Mouse (Mus musculus) limb, embryonic 10.5 days (tissue): Measurements from ENCODE around the gene Gsta1. TPM values are rescaled to one million over a fixed set of nuclear protein-coding genes. Genes with fewer than 3 reads are reported as not detected.
A peak's percentile ranks its signal among the peaks of the same experiment; 100 is the strongest.
"Not testable (repeated sequence)": the region's sequence is repeated elsewhere in the genome, so short reads cannot be mapped to it uniquely, and the experiment has no call there.

Source experiments
- DNase-seq: peaks from one replicate; pipeline ENCODE4 v3.0.0-alpha.2; 2017; ENCODE audit warnings: low spot score
- H3K27ac ChIP-seq: fragments of 300-500 bp; sonication (generic); 2 replicates; pipeline ENCODE4 v1.5.1; 2016; ENCODE audit warnings: mild to moderate bottlenecking
- H3K27me3 ChIP-seq: fragments of 300-500 bp; sonication (generic); 2 replicates; pipeline ENCODE4 v1.6.1; 2016; ENCODE audit warnings: low read depth, mild to moderate bottlenecking; ENCODE audit not compliant: poor library complexity, severe bottlenecking
- H3K36me3 ChIP-seq: fragments of 300-500 bp; sonication (generic); 2 replicates; pipeline ENCODE4 v1.6.1; 2016; ENCODE audit warnings: mild to moderate bottlenecking, moderate library complexity
- H3K4me1 ChIP-seq: fragments of 300-500 bp; sonication (generic); 2 replicates; pipeline ENCODE4 v1.6.1; 2016
- H3K4me3 ChIP-seq: fragments of 300-500 bp; sonication (generic); 2 replicates; pipeline ENCODE4 v1.5.1; 2016; ENCODE audit warnings: mild to moderate bottlenecking, moderate library complexity
- H3K9me3 ChIP-seq: fragments of 300-500 bp; sonication (generic); replicated peaks from 2 replicates; pipeline ENCODE4 v1.6.1; 2016; ENCODE audit warnings: mild to moderate bottlenecking
- WGBS: fragments of 180-500 bp; shearing (Covaris S2); methylation state at CpG from one replicate; pipeline ENCODE4 v1.1.7; 2016; 5-methylcytosine and 5-hydroxymethylcytosine counted together
- polyA plus RNA-seq: library from polyadenylated mRNA; unstranded; fragments of >200 nt; fragmentation: Nextera tagmentation; extraction: Ambion mirVana; gene quantifications from 2 replicates; pipeline ENCODE4 v1.2.1, GENCODE M21; 2016

The Gsta1 gene
- not detected in 2 replicates for polyA plus RNA-seq

GRCm38 (mm10) chr9:78230461-78230860 lies at the start of gene Gsta1:
Gsta1 (plus strand) TSS chr9:78230656.
- H3K36me3 ChIP-seq, H3K27me3 ChIP-seq, H3K9me3 ChIP-seq, H3K4me1 ChIP-seq, H3K27ac ChIP-seq, DNase-seq, H3K4me3 ChIP-seq: not testable (repeated sequence)
- 76% methylated on average over 3 of the region's 3 CpGs for WGBS

- not testable (repeated sequence) for H3K4me3 ChIP-seq, H3K4me1 ChIP-seq, DNase-seq, H3K27ac ChIP-seq, H3K9me3 ChIP-seq, H3K27me3 ChIP-seq, H3K36me3 ChIP-seq
- 96% methylated on average over 4 of the region's 7 CpGs for WGBS
Measured at GRCm38 (mm10) chr9:78182474-78182873, 48.0 kb upstream of the Gsta1 start, which contains the start of gene Gsta4. Gsta4 (plus strand) TSS chr9:78182774.

DNA sequence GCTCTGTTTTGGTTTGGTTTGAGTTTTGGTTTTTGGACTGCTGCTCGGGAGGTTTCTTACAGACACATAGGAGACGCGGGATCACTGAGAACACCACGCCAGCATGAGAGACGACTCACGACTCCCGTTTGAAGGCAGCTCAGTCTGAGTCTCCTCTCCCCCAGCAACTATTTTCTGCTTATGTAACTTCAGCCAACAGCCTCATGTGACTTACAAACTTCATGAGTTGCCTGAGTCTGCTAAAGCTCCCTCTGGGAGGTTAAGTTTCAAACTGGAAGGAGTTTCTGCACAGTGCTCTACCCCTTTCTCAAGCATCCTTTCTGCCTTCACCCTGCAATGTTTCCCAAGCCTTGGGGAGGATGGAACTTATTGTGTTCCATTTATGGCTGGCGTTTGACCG lies 44.8 kb upstream of the Gsta1 start:
- no peak for DNase-seq
- Histone ChIP-seq H3K27ac (no peak overlapping the region), H3K36me3 (no peaks in the 10 kb centered on the region), H3K27me3 (peaks cover 14% of the 10 kb centered on the region; the same call in 1 of the 2 replicates), H3K9me3 (no peaks in the 10 kb centered on the region; the same call in 1 of the 2 replicates), H3K4me3 (no peak overlapping the region), H3K4me1 (peaks cover 4% of the 10 kb centered on the region)
- WGBS = 94% methylated on average over 9 of the region's 9 CpGs

DNA sequence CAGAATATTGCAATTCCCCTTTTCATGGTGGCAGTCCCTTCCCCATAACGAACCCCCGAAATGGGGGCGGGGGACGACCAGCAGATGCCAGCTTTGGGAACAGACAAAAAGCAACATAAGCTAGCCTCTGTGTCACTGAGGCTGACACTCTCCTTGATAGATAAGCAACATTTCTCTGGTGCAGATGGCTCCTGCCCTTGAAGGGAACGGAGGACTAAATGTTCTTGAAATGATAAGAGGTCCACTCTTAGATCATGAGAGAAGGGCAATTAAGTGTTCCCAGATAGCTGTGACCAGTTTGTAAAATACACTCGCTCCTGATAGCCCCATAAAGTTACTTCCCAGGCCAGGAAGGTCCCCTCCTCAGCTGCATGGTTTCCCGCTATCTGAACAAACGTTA lies 41.5 kb upstream of the Gsta1 start:
- Histone ChIP-seq H3K9me3 (no peaks in the 10 kb centered on the region), H3K36me3 (no peaks in the 10 kb centered on the region), H3K27me3 (peaks cover 18% of the 10 kb centered on the region; the same call in 1 of the 2 replicates), H3K4me3 (no peak overlapping the region), H3K27ac (no peak overlapping the region), H3K4me1 (peaks cover 31% of the 10 kb centered on the region)
- WGBS = 76% methylated on average over 8 of the region's 8 CpGs
- DNase-seq = no peak

GRCm38 (mm10) chr9:78190651-78191634 lies 39.5 kb upstream of the Gsta1 start:
- WGBS = 3% methylated on average over 19 of the region's 19 CpGs
- no peak for DNase-seq

GRCm38 (mm10) chr9:78191736-78192135 lies 38.7 kb upstream of the Gsta1 start:
- DNase-seq = peak; percentile 79
- H3K36me3 ChIP-seq = no peaks in the 10 kb centered on the region
- H3K27me3 ChIP-seq = peaks cover 18% of the 10 kb centered on the region; the same call in 1 of the 2 replicates
- H3K4me1 ChIP-seq = peaks cover 36% of the 10 kb centered on the region
- no peaks in the 10 kb centered on the region for H3K9me3 ChIP-seq
- H3K27ac ChIP-seq = peak overlapping the region; percentile 82
- under 1% methylated on average over 18 of the region's 18 CpGs for WGBS
- peak overlapping the region; percentile 57 for H3K4me3 ChIP-seq

More at GRCm38 (mm10) chr9:78190651-78191634, 39.5 kb upstream of the Gsta1 start:
- Histone ChIP-seq H3K27ac (no peak overlapping the region), H3K9me3 (no peaks in the 10 kb centered on the region), H3K4me1 (peaks cover 36% of the 10 kb centered on the region), H3K36me3 (no peaks in the 10 kb centered on the region), H3K4me3 (peak overlapping the region; percentile 57), H3K27me3 (peaks cover 18% of the 10 kb centered on the region; the same call in 1 of the 2 replicates)

DNA sequence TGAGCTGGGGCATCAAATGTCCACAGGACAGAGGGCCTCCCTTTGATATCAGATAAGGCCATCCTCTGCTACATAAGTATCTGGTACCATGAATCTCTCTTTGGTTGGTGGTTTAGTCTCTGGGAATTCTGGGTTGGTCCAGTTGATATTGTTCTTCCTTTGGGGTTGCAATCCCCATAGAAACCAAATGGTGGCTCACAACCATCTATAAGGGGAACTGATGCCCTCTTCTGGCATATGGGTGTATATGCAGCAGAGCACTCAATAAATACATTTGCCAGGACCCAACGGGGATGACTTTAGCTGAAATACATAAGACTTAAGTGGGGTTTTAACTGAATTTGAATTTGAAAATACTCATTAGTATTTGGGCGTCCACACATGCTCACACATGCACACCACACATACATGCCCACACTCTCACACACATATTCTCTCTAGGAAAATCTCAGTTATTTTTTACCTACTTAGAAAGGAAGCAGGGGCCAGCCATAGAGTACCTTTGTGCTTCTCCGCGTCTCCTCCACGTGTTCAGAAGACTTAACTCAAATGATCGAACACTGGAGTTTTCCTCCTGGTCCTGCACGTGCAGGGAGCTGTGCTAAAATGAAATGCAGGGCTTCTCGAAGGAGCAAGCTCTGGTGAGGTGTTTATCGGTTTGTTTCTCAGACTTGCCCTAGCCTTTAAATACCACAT lies 36.4 kb upstream of the Gsta1 start:
- 56% methylated on average over 9 of the region's 9 CpGs for WGBS
- Histone ChIP-seq H3K4me3 (no peak overlapping the region), H3K27ac (no peak overlapping the region), H3K36me3 (peaks cover 14% of the 10 kb centered on the region), H3K9me3 (no peaks in the 10 kb centered on the region), H3K4me1 (peaks cover 36% of the 10 kb centered on the region), H3K27me3 (peaks cover 18% of the 10 kb centered on the region; the same call in 1 of the 2 replicates)
- DNase-seq = peak; percentile 39

- H3K4me3 ChIP-seq = no peak overlapping the region
- no peak for DNase-seq
- H3K9me3 ChIP-seq = no peaks in the 10 kb centered on the region
- WGBS = 90% methylated on average over 11 of the region's 11 CpGs
- peaks cover 36% of the 10 kb centered on the region for H3K4me1 ChIP-seq
- H3K36me3 ChIP-seq = peaks cover 19% of the 10 kb centered on the region
- peaks cover 11% of the 10 kb centered on the region; the same call in 1 of the 2 replicates for H3K27me3 ChIP-seq
- peak overlapping the region; percentile 11; the same call in 1 of the 2 replicates for H3K27ac ChIP-seq
Measured at GRCm38 (mm10) chr9:78195034-78195433, 35.4 kb upstream of the Gsta1 start.

DNA sequence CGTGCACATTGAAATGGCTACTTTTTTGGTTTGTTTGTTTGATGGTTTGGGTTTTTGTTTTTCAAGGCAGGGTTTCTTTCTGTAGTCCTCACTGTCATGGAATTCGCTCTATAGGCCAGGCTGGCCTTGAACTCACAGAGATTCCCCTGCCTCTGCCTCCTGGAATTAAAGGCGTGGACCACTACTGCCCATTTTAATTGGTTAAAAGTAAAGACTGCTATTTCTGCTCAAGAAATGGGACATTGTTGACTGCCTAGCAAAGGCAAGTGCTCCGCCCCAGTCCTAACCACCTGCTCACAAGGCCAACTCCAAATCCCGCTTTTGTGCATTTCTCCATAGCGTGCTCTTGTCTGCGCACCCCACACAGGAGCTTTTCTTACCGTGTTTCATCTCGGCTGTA lies 32.7 kb upstream of the Gsta1 start:
- H3K36me3 ChIP-seq = peaks cover 43% of the 10 kb centered on the region
- 94% methylated on average over 9 of the region's 9 CpGs for WGBS

DNA sequence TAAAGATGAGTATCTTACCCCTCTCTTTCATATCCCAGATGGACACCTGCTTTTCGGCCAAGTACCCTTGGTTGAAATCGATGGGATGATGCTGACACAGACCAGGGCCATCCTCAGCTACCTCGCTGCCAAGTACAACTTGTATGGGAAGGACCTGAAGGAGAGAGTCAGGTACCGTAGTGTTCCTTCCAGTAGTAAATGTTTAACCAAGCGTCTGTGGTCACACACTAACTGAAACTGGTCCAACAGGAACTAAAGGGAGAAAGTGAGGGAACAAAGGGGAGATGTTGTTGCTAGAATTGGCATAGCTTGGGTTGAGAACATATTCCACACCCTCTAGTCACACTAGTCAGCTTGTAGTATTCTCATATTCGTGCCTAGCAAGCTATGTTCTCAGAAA lies 26.3 kb upstream of the Gsta1 start:
- H3K27me3 ChIP-seq = no peaks in the 10 kb centered on the region
- no peaks in the 10 kb centered on the region for H3K9me3 ChIP-seq
- peaks cover 70% of the 10 kb centered on the region for H3K36me3 ChIP-seq
- no peak overlapping the region for H3K27ac ChIP-seq
- 89% methylated on average over 6 of the region's 6 CpGs for WGBS
- no peak for DNase-seq
- H3K4me3 ChIP-seq = no peak overlapping the region
- H3K4me1 ChIP-seq = peaks cover 16% of the 10 kb centered on the region

More for the DNA sequence above, 32.7 kb upstream of the Gsta1 start:
- Histone ChIP-seq H3K27ac (no peak overlapping the region), H3K9me3 (no peaks in the 10 kb centered on the region), H3K4me3 (no peak overlapping the region), H3K4me1 (peaks cover 16% of the 10 kb centered on the region), H3K27me3 (no peaks in the 10 kb centered on the region)
- no peak for DNase-seq

DNA sequence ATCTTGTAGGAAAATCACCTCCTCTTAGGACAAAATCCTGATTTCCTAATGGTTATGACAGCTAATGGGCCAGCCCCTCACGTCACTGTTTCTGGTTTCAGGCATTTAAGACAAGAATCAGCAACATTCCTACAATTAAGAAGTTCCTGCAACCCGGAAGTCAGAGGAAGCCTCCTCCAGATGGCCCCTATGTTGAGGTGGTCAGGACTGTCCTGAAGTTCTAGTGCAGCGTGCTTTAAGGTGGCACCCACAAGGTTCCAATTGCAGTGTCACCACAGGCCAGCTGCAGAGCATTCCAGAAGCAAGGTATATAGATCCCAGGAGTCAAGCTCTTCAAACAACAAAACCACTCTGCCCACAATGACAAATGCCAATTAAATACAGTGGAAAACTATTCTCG lies 21.5 kb upstream of the Gsta1 start:
- no peak overlapping the region for H3K4me3 ChIP-seq
- no peak overlapping the region for H3K27ac ChIP-seq
- peaks cover 63% of the 10 kb centered on the region for H3K36me3 ChIP-seq
- WGBS = 57% methylated on average over 4 of the region's 4 CpGs
- no peak for DNase-seq
- peaks cover 17% of the 10 kb centered on the region for H3K4me1 ChIP-seq
- H3K9me3 ChIP-seq = no peaks in the 10 kb centered on the region
- H3K27me3 ChIP-seq = no peaks in the 10 kb centered on the region

GRCm38 (mm10) chr9:78210079-78210478 lies 20.4 kb upstream of the Gsta1 start:
- no peak for DNase-seq
- no peaks in the 10 kb centered on the region for H3K27me3 ChIP-seq
- H3K9me3 ChIP-seq = no peaks in the 10 kb centered on the region
- H3K27ac ChIP-seq = no peak overlapping the region
- H3K4me1 ChIP-seq = peaks cover 17% of the 10 kb centered on the region
- 96% methylated on average over 3 of the region's 3 CpGs for WGBS
- peaks cover 52% of the 10 kb centered on the region for H3K36me3 ChIP-seq
- H3K4me3 ChIP-seq = no peak overlapping the region

DNA sequence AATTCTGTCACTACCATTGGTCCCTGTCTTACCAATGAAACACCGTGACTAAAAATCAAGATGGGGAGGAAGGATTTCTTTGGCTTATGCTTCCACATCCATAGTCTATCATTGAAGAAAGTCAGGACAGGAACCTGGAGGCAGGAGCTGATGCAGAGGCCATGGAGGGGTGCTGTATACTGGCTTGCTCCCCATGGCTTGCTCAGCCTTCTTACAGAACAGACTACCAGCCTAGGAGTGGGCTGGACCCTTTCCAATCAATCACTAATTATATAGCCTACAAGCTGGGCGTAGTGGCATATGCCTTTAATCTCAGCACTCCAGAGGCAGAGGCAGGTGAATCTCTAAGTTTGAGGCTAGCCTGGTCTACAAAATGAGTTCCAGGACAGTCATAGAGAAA lies 19.6 kb upstream of the Gsta1 start:
- Histone ChIP-seq H3K4me3 (no peak overlapping the region), H3K36me3 (peaks cover 45% of the 10 kb centered on the region), H3K27ac (no peak overlapping the region), H3K4me1 (peaks cover 17% of the 10 kb centered on the region), H3K27me3 (no peaks in the 10 kb centered on the region), H3K9me3 (no peaks in the 10 kb centered on the region)
- DNase-seq = no peak
- 95% methylated on average over 2 of the region's 2 CpGs for WGBS
